Mouse (Mus musculus) embryonic facial prominence, embryonic 13.5 days (tissue): Measurements from ENCODE around the gene Naa10. TPM values are rescaled to one million over a fixed set of nuclear protein-coding genes. Genes with fewer than 3 reads are reported as not detected.

Experiments used
- ATAC-seq: fragments of 200-750 bp; cut with Nextera tagmentation; 2 replicates; pipeline ENCODE4 v1.8.0; 2017; ENCODE audit warnings: low read depth; ENCODE audit not compliant: insufficient number of reproducible peaks, insufficient read depth, low FRiP score, low TSS enrichment
- H3K27ac ChIP-seq: fragments of 300-500 bp; sonication (generic); 2 replicates; pipeline ENCODE4 v1.5.1; 2015; ENCODE audit warnings: moderate library complexity, mild to moderate bottlenecking, inconsistent platforms
- H3K27me3 ChIP-seq: fragments of 300-500 bp; sonication (generic); 2 replicates; pipeline ENCODE4 v1.6.1; 2015; ENCODE audit warnings: mild to moderate bottlenecking, inconsistent platforms
- H3K36me3 ChIP-seq: fragments of 300-500 bp; sonication (generic); 2 replicates; pipeline ENCODE4 v1.6.1; 2015; ENCODE audit warnings: mild to moderate bottlenecking, inconsistent platforms
- H3K4me1 ChIP-seq: fragments of 300-500 bp; sonication (generic); 2 replicates; pipeline ENCODE4 v1.6.1; 2015; ENCODE audit warnings: inconsistent platforms
- H3K4me2 ChIP-seq: fragments of 300-500 bp; sonication (generic); 2 replicates; pipeline ENCODE4 v1.6.1; 2015; ENCODE audit warnings: moderate library complexity, mild to moderate bottlenecking, inconsistent platforms
- H3K4me3 ChIP-seq: fragments of 300-500 bp; sonication (generic); 2 replicates; pipeline ENCODE4 v1.5.1; 2015; ENCODE audit warnings: mild to moderate bottlenecking, inconsistent platforms
- H3K9ac ChIP-seq: fragments of 300-500 bp; sonication (generic); 2 replicates; pipeline ENCODE4 v1.6.1; 2015; ENCODE audit warnings: mild to moderate bottlenecking, inconsistent platforms
- H3K9me3 ChIP-seq: fragments of 300-500 bp; sonication (generic); 2 replicates; pipeline ENCODE4 v1.6.1; 2016; ENCODE audit warnings: inconsistent platforms
- WGBS: fragments of 180-500 bp; shearing (Covaris S2); methylation state at CpG from one replicate; pipeline ENCODE4 v1.1.7; 2015; ENCODE audit warnings: mixed read lengths; 5-methylcytosine and 5-hydroxymethylcytosine counted together
- polyA plus RNA-seq: library from polyadenylated mRNA; unstranded; fragments of >200 nt; fragmentation: Nextera tagmentation; extraction: Ambion mirVana; gene quantifications from 2 replicates; pipeline ENCODE4 v1.2.1, GENCODE M21; 2015

Naa10 gene
- polyA plus RNA-seq: 132 and 151 TPM in 2 replicates

DNA sequence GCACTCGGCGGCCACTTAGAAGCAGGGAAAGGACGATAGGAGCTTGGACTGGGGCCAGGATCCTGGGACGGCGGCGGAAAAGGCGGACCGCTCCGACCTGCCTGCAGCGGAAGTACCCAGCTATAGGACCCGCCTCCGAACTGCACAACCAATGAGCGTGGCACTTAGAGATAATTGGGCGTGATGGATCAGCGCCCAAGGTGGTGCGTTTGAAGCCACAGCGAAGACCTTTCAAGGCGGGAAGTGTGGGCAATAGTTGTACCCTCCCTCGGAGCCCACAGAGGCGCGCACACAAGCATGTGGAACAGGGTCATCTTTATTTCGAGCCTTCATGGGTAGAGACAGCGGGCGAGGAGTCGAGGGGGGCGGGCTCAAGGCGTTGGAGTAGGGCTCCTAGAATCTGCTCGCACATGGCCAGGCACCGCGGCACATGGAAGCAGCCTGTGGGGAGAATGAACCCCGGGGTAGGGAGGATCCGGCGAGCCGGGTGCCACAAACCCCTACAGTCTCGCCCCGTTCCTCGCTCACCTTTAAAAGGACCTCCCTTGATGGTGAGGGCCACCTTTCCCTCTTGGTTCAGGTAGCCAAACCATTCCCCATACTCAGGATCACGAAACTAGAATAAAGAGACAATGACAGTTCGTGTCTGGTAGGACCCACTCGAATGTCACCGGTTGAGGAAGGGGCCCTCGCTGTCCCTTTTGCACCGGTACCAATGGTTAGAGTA, at the start of gene Naa10, which contains the start of gene Arhgap4:
Gene Naa10 (minus strand): TSS at position 122 of the 727 bp plus-strand sequence.
Gene Arhgap4 (minus strand): TSS at position 48 of the 727 bp plus-strand sequence.
- H3K9ac ChIP-seq: peak within 1 kb of the TSS; percentile 80
- no peaks in the 10 kb centered on the region for H3K9me3 ChIP-seq
- H3K4me2 ChIP-seq: peak within 1 kb of the TSS; percentile 73
- peaks cover 18% of the 10 kb centered on the region for H3K36me3 ChIP-seq
- peak; percentile 95 for ATAC-seq
- no peaks in the 10 kb centered on the region for H3K27me3 ChIP-seq
- WGBS: 22% methylated on average over 43 of the region's 43 CpGs
- H3K4me1 ChIP-seq: no peaks in the 10 kb centered on the region
- H3K4me3 ChIP-seq: peak within 1 kb of the TSS; percentile 56
- peak within 1 kb of the TSS; percentile 76 for H3K27ac ChIP-seq

DNA sequence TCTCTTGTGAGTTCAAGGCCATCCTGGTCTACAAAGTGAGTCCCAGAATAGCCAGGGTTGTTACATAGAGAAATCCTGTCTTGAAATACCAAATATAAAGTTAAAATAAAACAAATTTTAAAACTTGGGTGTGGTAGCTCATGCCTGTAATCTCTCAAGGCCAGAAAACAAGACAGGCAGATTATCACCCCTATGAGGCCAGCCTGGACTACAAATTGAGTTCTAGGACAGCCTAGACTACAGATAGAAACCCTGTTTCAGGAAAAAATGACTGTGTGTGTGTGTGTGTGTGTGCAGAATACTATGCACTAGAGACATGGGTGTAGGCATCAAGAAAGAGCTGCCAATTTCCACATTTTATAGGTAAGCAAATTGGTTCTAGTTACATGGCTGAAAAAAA, 49.0 kb upstream of the Naa10 start:
- Histone ChIP-seq H3K4me2 (no peak overlapping the region), H3K9ac (no peak overlapping the region), H3K4me1 (no peaks in the 10 kb centered on the region), H3K4me3 (no peak overlapping the region), H3K27ac (no peak overlapping the region), H3K36me3 (no peaks in the 10 kb centered on the region), H3K27me3 (peaks cover 13% of the 10 kb centered on the region; the same call in 1 of the 2 replicates), H3K9me3 (no peaks in the 10 kb centered on the region)
- ATAC-seq: no peak

DNA sequence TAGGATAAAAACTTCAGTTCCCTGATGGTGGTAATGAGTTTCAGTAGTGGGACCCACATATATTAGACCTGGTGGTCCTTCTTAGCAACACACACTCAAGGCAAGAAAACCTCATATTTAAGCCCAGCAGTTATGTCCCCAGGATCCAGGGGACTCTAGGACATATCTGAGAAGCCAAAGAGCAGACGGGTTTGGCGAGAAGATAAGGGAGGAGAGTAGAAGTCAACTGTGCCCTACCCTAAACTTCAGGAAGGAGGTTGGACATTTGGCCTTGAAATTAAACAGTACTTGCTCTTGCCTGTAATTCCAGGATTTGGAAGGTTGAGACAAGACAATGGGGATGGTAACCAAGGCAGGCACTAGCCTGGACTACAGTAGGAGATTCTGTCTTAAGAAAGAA, 48.0 kb upstream of the Naa10 start:
- H3K4me2 ChIP-seq: no peak overlapping the region
- WGBS: 83% methylated on average over 2 of the region's 2 CpGs
- no peak for ATAC-seq

DNA sequence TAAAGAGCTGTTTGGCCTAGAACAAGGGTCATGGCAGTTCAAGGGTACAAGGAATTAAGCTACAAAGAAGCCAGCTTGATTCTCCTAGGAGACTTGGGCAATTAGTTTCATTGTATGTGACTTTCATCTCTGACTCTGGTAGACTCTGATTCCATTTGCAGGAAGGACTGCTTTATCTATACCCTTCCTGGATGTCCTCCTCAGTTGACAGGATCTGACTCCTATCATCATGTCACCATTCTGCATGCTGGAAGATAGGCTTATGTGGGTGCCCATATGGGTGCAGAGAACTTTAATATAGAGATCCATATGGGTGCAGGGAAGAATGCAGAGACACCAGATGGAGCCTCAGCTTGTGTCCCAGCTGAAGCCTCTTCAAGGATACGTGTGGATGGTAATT, 47.4 kb upstream of the Naa10 start:
- no peaks in the 10 kb centered on the region for H3K36me3 ChIP-seq
- no peak overlapping the region for H3K27ac ChIP-seq
- H3K9ac ChIP-seq: no peak overlapping the region
- no peak overlapping the region for H3K4me3 ChIP-seq
- H3K4me1 ChIP-seq: peaks cover 5% of the 10 kb centered on the region
- WGBS: 71% methylated on average over 1 of the region's 1 CpGs
- H3K9me3 ChIP-seq: no peaks in the 10 kb centered on the region
- peaks cover 13% of the 10 kb centered on the region; the same call in 1 of the 2 replicates for H3K27me3 ChIP-seq
- ATAC-seq: no peak
- H3K4me2 ChIP-seq: no peak overlapping the region

More for the DNA sequence above, 48.0 kb upstream of the Naa10 start:
- Histone ChIP-seq H3K9ac (no peak overlapping the region), H3K27me3 (peaks cover 13% of the 10 kb centered on the region; the same call in 1 of the 2 replicates), H3K4me1 (no peaks in the 10 kb centered on the region; the same call in 1 of the 2 replicates), H3K9me3 (no peaks in the 10 kb centered on the region), H3K27ac (no peak overlapping the region), H3K36me3 (no peaks in the 10 kb centered on the region), H3K4me3 (no peak overlapping the region)

DNA sequence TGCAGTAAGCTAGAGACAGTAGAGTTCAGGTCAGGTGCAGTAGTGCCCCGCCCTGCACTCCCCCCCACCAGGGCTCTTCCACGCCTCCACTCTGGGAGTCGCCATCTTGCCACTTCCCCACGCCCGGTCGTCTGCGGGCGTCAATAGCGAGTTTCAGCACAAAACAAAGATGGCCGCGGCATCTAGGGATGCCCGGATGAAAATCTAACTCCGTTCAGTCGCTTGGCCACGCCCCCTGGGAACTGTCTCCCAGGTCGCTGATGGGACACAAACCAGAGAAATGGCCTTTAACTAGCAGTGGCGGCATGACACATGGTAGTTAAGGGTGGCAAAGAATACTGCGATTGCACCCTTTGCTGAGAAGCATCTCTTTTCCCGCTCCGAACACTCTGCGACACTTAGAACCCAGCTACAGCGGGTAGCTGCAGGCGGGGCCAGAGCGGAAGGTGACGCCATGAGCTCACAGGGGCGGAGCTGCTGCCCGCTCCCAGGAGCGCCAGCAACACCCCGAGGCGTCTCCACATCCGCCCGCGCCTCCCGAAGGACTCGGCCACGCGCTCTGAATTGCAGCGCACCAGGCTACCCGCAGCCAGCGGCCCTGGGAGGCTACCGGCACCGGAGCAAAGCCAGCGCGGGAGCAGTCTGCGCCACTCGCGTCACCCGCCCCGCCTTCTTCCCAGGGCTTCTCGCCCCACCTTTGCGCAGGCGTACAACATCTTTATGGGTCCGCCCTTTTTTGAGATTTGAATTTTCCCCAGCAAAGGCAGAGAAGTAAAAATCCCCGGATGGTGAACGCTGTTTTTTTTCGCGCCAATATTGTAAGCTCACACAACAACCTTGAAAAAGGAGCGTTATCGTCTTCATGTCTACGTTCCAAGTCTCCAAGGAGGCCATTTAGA, 45.7 kb upstream of the Naa10 start:
- H3K4me2 ChIP-seq: peak overlapping the region; percentile 55
- H3K27me3 ChIP-seq: peaks cover 13% of the 10 kb centered on the region; the same call in 1 of the 2 replicates
- ATAC-seq: peak; percentile 84

DNA sequence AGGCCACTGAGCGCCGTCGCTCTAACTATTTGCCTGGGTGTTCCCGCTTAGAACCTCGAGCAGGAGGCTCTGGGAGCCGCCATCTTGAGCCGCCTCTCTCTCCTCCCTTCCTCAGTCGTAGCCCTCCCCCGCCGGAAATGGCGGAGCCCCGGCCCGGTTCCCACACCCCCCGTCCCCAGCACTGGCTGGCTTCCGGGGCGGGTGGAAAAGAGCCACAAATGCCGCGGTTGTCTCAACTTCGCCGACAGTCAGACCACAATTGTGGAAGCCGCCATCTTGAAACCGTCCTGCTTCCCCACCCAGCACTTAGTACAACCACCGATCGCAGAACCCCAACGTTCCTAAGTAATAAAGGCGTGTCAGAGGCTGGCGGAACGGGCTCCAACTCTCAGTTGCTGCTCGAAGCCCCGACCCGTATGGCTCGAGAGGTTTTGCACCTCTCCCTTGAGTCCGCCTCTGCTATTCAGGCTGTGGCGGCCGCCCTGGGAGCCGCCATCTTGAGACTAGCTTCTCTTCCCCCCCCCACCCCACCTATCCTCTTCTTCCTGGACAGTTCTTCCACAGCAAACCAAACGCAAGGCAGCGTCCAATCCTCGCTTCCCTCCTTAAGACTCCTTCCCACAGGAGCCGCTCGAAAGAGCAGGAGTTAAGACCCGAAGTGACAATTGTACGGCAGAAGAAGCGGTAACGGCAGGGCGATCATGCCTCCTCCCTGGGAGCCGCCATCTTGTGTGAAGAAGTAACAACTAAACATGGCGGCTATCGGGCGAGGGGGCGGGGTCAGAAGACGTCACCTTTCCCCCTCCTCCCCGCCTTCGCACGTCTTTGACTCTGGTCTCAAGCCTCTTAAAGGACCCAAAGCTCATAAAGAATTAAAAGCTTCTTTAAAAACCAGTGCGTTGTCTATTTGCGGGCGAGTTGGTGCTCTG, 44.8 kb upstream of the Naa10 start, which contains the start of gene Hcfc1:
Gene Hcfc1 (minus strand): TSS at position 110 of the 929 bp plus-strand sequence.
- WGBS: 23% methylated on average over 58 of the region's 58 CpGs
- Histone ChIP-seq H3K9me3 (no peaks in the 10 kb centered on the region), H3K4me3 (peak within 1 kb of the TSS; percentile 69), H3K27ac (peak within 1 kb of the TSS; percentile 99), H3K4me2 (peak within 1 kb of the TSS; percentile 71), H3K9ac (peak within 1 kb of the TSS; percentile 78), H3K27me3 (peaks cover 13% of the 10 kb centered on the region; the same call in 1 of the 2 replicates), H3K4me1 (peaks cover 21% of the 10 kb centered on the region), H3K36me3 (no peaks in the 10 kb centered on the region)
- ATAC-seq: peak; percentile 78

More for the DNA sequence above, 45.7 kb upstream of the Naa10 start:
- H3K9me3 ChIP-seq: no peaks in the 10 kb centered on the region
- peak overlapping the region; percentile 69 for H3K4me3 ChIP-seq
- H3K9ac ChIP-seq: peak overlapping the region; percentile 78
- H3K27ac ChIP-seq: peak overlapping the region; percentile 99
- peaks cover 21% of the 10 kb centered on the region for H3K4me1 ChIP-seq
- WGBS: 19% methylated on average over 60 of the region's 60 CpGs
- H3K36me3 ChIP-seq: no peaks in the 10 kb centered on the region

DNA sequence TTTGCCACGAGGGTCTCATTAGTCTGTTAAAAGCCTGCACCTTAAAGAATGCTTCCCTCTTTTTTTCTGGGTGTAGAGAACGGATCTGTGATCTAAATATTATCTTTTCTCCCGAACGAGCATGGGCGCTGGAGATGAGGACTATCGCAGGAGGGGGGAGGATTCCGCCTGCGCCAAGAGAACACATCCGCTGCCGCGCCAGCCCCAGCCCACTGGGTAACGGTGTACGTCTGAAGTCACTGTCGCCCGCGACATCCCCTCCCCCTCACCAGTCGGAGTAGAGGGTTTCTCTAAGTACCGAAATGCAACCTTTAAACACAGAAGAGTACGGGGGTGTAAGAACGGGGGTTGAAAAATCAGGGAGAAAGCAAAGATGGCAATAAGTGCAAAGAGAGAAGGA, 43.6 kb upstream of the Naa10 start:
- WGBS: 24% methylated on average over 20 of the region's 20 CpGs
- peak overlapping the region; percentile 99 for H3K27ac ChIP-seq
- peak overlapping the region; percentile 71 for H3K4me2 ChIP-seq
- peaks cover 21% of the 10 kb centered on the region for H3K4me1 ChIP-seq
- H3K4me3 ChIP-seq: peak overlapping the region; percentile 69
- H3K27me3 ChIP-seq: peaks cover 13% of the 10 kb centered on the region; the same call in 1 of the 2 replicates
- no peaks in the 10 kb centered on the region for H3K36me3 ChIP-seq
- no peak for ATAC-seq
- H3K9ac ChIP-seq: peak overlapping the region; percentile 78
- H3K9me3 ChIP-seq: no peaks in the 10 kb centered on the region

DNA sequence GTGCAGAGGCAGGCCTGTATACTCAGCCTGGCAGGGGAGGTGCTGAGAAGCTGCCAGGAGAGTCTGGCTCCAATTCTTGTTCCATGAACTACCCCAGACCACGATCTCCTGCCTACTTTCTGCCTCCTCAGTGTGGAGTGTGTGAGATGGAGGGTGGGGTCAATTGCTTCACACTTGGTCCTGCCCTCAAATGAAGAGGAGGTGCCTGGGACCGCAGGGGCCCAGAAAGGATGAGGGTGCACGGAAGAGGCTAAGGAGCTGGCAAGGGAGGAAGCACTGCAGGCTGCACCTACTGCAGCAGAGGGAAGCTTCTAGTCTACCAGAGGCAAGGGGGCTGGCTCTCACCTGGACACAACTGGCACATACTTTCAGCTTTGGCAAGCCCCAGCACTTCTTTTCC, 42.6 kb upstream of the Naa10 start:
- no peak for ATAC-seq
- Histone ChIP-seq H3K9me3 (no peaks in the 10 kb centered on the region), H3K36me3 (peaks cover 2% of the 10 kb centered on the region), H3K4me1 (peaks cover 21% of the 10 kb centered on the region), H3K27me3 (peaks cover 13% of the 10 kb centered on the region; the same call in 1 of the 2 replicates), H3K4me2 (peak overlapping the region; percentile 71), H3K27ac (no peak overlapping the region), H3K9ac (peak overlapping the region; percentile 78), H3K4me3 (peak overlapping the region; percentile 69)
- 44% methylated on average over 3 of the region's 3 CpGs for WGBS

DNA sequence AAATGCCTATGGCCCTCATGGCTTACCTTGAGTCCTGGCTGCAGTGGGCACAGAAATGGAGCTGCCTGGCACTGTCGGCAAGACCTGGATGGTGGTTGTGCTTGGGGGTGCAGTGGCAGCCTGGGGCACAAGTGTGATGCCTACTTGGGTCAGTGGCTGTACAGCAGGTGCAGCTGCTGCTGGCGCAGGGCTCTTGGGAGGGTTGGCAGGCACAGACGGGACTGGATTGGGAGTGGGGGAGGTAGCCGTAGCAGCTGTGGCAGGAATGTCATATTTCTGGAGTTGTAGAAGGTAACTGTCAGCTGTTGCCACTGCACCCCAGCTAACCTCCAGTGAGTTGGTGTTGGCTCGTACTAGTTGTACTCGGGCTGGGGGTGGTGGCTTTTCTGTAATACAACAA, 33.2 kb upstream of the Naa10 start:
- Histone ChIP-seq H3K4me1 (no peaks in the 10 kb centered on the region), H3K4me2 (no peak overlapping the region), H3K4me3 (no peak overlapping the region), H3K9me3 (no peaks in the 10 kb centered on the region), H3K27me3 (no peaks in the 10 kb centered on the region), H3K9ac (no peak overlapping the region), H3K27ac (no peak overlapping the region), H3K36me3 (peaks cover 89% of the 10 kb centered on the region)
- WGBS: 93% methylated on average over 6 of the region's 6 CpGs
- no peak for ATAC-seq

DNA sequence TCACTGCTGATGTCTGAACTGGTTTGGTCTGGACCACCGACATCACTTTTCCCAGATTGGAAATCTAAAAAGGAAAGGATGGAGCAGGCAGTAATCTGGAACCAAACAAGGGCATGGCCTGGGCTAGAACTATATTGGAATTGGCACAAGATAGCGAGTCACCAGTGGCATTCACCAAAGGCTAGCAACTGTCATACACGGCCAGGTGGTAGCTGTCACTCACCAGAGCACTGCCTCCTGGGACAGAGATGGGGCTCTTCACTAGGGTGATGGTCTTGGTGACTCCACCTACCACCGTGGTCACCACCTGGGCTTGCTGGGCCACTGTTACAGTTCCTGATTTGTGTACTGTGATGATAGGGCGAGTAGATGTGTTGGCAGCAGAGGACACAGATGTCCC, 30.9 kb upstream of the Naa10 start:
- H3K27ac ChIP-seq: no peak overlapping the region
- H3K36me3 ChIP-seq: peaks cover 94% of the 10 kb centered on the region

More for the DNA sequence above, 30.9 kb upstream of the Naa10 start:
- WGBS: 91% methylated on average over 5 of the region's 5 CpGs
- H3K4me3 ChIP-seq: no peak overlapping the region
- H3K4me2 ChIP-seq: no peak overlapping the region
- no peaks in the 10 kb centered on the region for H3K4me1 ChIP-seq
- no peak overlapping the region for H3K9ac ChIP-seq
- no peaks in the 10 kb centered on the region for H3K27me3 ChIP-seq
- no peak for ATAC-seq
- H3K9me3 ChIP-seq: no peaks in the 10 kb centered on the region
